Mouse (Mus musculus): ENCODE data around the gene Psat1.

Gene Psat1

DNA sequence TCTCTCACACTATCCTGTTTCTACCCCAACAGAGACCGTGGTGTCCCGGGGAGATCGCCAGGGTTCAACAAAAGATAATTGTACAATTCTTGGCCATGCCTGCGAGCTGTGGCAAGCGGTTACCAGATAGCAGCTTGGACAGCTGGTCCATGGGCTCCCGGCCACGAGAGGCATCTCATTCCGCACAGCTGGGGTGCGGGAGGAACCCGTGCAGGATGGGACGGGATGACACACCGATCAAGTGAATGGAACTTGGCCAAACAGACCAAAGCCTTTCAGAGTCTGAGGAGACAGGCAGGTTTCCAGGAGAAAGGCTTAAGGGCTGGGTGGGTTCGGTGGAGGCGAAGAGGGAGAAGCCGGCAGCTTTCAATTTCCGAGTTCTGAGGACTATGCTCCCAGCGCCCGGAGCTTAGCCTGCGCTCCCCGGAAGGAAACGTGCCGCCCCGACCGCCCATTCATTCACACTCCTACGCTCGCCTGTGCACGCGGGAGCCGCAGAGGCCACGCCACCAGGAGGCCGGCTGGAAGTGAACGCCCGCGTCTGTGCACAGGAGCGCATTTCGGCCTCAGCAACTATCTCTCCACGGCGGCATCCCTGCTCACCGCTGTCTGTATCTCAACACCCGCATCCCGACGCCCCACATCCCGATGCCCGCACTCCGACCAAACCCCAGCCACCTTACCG is 22.8 kb downstream of the Psat1 start:
- DNase-seq (ENCODE audit: low spot score) = peak; percentile 77

GRCm38 (mm10) chr19:15923426-15923825 is 23.7 kb downstream of the Psat1 start:
- peak; percentile 62 for DNase-seq (ENCODE audit: low spot score)

DNA sequence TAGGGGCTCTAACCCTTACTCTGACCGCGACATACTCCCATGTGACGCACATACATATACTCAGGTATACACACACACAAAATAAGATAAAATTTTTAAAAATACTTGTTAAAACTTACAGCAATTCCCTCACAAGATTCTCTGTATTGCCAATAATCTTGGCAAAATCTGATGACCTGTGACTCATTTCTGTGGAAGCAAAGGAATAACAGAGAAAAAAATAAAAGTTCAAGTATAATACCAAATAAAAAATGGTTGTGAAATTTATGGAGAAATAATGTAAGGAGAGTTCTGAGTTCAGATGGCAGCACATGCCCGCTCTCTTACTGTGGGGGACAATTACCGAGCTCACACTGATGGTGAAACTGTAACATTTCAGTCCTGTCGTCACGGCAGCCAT is 27.8 kb downstream of the Psat1 start:
- DNase-seq (ENCODE audit: low spot score) = no peak

DNA sequence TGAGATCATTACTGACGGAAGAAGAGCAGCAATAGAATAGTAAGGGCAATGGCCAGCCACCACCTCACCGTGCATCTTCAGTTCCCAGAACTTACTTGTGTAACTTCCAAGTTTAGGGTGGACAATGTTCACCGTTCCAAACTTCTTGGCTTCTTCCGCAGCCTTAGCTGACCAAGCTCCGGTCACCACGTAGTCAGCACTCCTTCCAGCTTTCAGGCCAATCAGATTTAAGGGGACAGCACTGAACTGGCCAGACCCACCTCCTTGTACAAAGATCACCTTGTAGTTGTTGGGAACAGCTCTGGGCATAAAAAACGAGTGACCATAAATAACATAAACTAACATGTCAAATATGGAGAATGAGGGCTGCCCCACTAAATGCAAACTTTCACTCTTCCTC is 29.0 kb downstream of the Psat1 start:
- no peak for DNase-seq (ENCODE audit: low spot score)

GRCm38 (mm10) chr19:15913249-15913997 is 33.7 kb downstream of the Psat1 start:
- peak; percentile 22 for DNase-seq (ENCODE audit: low spot score)

GRCm38 (mm10) chr19:15911441-15911840 is 35.7 kb downstream of the Psat1 start:
- DNase-seq (ENCODE audit: low spot score) = no peak

DNA sequence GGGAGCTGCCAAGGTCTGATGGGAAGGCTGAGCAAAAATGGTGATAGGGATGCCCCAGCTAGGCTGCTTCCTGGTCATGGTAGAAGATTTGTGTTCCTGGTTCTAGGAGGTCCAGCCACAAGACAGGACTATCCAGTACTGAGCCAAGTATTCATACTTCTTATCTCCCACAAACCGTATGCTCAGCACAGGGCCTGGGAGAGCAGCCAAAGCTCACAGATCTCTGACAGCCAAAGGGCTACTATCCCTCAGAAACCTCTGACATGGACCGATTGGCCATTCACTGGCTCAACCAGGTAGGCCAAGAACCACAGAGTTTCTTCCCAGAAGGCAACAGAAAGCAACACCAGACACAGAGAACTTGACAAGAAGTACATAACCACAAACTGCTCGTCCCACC is 36.1 kb downstream of the Psat1 start:
- no peak for DNase-seq (ENCODE audit: low spot score)

- DNase-seq (ENCODE audit: low spot score) = no peak
These were observed 36.6 kb downstream of the Psat1 start for GRCm38 (mm10) chr19:15910488-15910887.

DNA sequence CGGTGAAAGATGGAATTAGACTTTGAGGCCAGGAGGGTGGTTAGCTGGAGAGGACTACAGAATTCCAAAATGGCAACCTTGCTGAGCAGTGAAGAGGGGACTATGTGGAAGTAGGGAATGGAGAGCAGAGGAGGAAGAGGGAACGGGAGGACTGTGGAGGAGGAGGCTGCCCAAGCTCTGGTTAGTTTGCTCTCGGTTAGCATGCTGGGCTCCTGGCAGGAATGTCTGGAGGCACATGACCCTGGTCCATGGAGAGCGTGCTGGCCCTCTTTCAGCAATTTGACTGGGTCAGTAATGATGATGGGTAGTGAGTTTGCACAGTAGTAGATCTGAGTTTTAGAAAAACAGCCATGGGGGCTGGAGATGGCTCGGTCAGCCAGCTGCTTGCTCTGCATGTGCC is 39.1 kb downstream of the Psat1 start:
- DNase-seq (ENCODE audit: low spot score) = no peak

DNA sequence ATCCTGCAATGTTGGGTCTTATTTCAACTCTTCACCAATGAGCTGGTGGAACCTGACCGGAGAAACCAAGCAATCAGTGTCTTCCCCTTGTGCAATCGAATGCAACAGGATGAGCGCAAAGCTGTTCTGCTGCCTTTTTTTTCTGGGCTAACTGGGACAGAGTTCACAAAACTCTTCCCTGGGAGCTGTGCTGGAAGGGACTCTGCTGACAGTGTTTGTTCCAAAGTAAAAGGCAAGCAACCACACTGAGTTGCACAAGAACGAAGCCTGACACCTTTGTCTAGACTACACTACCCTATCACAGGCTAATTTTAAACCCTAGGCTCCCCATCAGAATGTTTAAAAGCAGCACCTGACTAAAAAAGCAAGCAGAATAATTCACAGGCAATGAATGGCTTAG is 42.4 kb downstream of the Psat1 start:
- DNase-seq (ENCODE audit: low spot score) = peak; percentile 11

DNA sequence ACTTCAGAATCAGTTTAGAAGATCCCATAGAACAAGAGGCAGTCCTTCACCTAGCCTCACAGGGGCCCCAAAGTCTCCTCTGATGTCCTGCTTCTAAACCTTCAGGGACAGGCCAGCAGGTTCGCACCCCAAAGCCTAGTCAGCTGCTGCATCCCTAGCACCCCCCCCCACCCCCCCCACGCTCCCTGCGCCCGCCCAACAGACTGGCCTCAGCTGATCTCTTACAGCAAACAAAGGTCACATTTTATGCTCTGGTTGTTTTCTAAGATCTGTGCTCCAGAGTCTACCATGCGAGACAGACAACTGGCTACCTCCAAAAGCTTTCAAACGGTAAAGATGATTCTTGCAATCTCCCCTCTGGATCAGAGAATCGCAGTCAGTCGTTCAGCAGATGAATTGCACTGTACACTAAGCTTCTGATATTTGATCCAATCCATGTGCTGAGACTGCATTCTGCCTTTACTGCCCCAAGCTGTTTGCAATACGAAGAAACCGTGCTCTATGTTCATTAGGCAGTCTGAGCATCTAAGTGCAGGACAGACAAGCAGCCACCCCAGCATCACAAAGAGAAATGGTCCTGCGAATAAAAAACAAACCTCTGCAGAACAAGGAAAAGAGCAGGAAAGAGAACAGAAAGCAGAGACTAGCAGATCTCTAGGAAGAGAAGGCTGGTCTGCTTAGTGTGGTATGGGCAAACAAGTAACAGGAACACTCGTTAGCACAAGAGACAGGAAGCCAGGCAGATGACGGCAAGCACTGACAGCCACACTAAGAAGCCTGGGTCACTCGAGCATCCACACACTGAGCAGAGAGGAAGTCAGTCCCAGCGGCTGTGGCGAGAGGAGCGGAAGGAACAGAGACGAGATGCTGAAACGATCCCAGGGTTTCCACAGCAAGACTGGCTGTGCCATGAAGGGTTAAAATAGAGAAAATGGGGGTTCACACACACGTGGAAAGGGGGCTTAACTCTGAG is 43.3 kb downstream of the Psat1 start:
- peak; percentile 28 for DNase-seq (ENCODE audit: low spot score)

DNA sequence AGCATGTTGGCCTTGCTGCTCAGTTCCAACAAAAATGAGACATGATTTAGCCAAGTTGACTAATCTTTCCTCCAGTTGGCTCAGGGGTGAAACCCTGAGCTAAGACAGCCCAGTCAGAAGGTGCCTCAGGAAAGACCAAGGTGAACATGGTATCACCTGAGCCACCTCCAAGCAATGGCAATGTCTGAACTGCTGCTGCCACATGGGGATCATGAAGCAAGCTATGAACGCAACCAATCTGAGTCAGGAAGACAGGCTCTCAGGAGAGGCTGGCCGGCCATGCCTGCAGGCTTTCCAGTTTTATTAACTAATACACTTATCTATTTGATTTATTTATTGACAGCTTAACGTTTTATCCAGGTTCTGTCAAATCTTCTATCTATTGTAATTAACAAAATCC is 51.5 kb downstream of the Psat1 start:
- no peak for DNase-seq (ENCODE audit: low spot score)

GRCm38 (mm10) chr19:15892146-15892545 is 55.0 kb downstream of the Psat1 start:
- no peak for DNase-seq (ENCODE audit: low spot score)

GRCm38 (mm10) chr19:15888466-15888865 is 58.7 kb downstream of the Psat1 start:
- DNase-seq (ENCODE audit: low spot score) = no peak

DNA sequence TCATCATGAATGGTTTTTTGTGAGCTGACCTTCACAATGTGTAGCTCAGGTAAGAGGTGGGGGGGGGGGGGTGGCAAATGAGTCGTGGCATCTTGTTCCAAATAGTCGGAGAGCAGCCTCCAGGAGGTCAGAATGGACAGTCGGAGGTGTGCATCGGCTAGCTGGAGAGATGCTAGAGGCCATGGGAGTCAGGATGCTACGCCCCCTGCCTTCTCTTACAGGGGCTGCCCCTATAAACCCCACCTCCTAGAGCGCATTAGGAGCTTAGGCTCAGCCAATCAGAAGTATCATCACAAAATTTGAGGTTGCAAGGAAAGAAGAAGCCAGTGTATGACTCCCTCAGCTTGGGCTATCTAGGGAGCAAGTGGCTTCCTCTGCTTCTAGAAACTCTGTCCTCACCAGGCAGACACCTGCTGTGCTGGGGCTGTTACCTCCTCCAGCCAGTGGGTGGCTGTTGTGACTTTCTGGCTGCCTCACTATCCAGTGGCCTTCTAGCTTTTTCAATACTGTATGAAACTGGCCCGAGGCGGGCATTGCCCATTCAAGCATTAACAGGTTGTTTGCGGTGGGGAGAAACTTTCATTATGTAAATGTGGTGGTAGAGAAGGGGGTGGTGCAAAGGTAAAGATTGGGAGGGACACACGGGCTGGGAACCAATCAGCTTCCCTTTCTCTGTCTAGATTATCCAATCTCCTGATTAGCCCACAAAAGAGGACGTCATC is 64.3 kb downstream of the Psat1 start:
- no peak for DNase-seq (ENCODE audit: low spot score)

DNA sequence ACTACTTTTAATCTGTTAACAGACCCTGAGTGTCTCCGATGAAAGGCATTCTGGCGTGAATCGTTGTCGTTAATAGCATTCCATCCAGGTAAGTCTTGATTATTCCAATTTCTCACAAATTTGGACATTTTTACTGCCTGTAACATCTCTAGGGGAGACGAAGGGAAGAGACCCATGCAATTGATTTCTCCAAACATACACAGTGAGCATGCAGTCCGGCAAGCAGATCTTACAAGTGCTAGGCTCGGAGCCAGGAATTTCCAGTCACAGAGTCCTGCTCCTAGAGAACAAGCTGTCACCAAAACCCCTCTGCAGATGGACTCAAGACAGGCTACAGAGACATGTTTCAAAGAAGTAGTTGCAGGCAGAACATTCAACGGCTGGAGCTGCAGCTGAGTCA is 66.4 kb downstream of the Psat1 start:
- DNase-seq (ENCODE audit: low spot score) = no peak

- DNase-seq (ENCODE audit: low spot score) = peak; percentile 21
These were observed 67.9 kb downstream of the Psat1 start for GRCm38 (mm10) chr19:15879271-15879670.

DNA sequence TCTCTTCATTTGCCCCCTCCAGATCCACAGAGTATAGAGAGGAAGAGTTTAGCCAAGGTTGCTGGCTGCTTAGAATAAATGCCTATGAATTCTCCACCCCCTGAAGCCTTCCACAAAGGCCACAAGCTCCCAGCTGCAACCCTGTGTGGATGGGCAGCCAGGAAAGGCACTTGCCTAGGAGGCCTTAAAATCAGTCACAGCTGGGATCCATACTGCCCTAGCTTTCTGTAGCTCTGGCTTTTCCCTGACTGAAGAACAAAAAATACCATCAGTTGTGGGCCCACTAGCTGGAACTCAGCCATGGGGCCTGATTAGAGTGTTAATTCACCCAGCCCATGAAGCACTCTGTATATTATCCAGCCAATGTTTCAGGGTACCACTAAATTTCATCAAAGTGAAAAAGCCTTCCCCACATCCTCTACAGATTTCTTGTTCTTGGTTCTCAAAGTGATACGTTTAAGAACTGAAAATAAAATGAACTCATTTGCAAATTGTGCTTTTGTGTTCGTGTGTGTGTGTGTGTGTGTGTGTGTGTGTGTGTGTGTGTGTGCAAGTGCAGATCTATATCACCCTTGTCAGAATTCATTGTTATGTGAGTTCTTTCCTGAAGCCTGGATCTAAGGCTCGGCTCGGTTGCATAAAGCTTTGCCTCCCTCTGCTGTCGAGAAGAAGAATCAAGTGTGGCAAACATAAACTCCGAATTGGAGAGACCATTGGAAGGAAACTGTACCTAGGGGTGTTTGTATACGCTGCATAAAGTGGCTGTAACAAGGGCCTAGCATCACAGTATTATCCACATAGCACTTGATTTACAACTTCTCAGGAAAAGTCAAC is 78.1 kb downstream of the Psat1 start:
- peak; percentile 33 for DNase-seq (ENCODE audit: low spot score)

- peak; percentile 51 for DNase-seq (ENCODE audit: low spot score)
These were observed 80.3 kb downstream of the Psat1 start for GRCm38 (mm10) chr19:15866851-15867250.

DNA sequence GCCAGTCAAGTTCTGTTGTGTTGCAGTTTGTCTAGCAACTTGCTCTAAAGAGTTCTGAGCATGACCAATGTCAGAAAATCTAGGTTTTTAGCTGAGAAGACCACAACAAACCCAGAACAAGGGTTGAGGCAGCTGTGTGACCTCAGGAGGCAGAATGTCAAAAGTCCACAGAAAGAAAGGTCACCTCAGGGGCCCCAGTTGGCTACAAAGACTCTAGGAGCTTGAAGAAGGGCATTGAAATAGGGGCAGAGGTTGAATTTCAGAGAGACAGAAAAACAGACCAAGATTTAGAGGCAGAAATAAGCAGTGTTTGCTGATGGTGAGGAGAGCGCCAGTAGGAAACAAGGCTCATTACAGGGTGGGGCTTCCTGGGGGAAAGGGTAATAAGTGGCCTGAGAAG is 81.0 kb downstream of the Psat1 start:
- peak; percentile 5 for DNase-seq (ENCODE audit: low spot score)

DNA sequence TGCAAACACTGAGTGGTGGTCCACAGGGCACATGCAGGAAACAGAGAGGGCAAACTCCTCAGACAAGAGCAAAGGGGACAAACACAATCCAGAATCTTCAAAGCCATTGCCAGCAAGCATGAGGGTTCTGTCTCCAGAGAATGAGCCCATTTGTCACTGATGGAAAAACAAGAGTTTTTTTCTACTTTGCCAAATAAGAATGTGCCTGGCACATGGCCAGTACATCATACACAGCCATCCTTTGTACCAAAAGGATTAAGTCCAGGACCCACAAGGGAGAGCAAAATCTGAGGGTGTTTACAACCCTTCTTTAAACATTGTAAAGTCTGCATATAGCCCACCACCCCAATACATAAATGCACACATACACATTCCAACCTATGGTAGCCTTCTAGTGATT is 81.7 kb downstream of the Psat1 start:
- no peak for DNase-seq (ENCODE audit: low spot score)
